Mouse (Mus musculus) kidney, postnatal 0 days (tissue): ENCODE measurements around the gene Tnni1. TPM values are rescaled to one million over a fixed set of nuclear protein-coding genes. Genes with fewer than 3 reads are reported as not detected.

ENCODE experiments used
- ATAC-seq: fragments of 200-750 bp; cut with Nextera tagmentation; replicated peaks from 2 replicates; pipeline ENCODE4 v1.8.0; 2017; ENCODE audit warnings: low read depth, moderate number of reproducible peaks, moderate TSS enrichment, moderate library complexity; ENCODE audit not compliant: low FRiP score
- DNase-seq: peaks from one replicate; pipeline ENCODE4 v3.0.0-alpha.2; 2016; ENCODE audit warnings: low spot score
- H3K27ac ChIP-seq: fragments of 300-500 bp; sonication (generic); 2 replicates; pipeline ENCODE4 v1.5.1; 2014; ENCODE audit warnings: mild to moderate bottlenecking
- H3K27me3 ChIP-seq: fragments of 300-500 bp; sonication (generic); 2 replicates; pipeline ENCODE4 v1.6.1; 2014; ENCODE audit warnings: low read length, mixed read lengths; ENCODE audit not compliant: insufficient read depth
- H3K36me3 ChIP-seq: fragments of 300-500 bp; sonication (generic); 2 replicates; pipeline ENCODE4 v1.6.1; 2014; ENCODE audit warnings: low read length, mixed read lengths; ENCODE audit not compliant: insufficient read depth
- H3K4me1 ChIP-seq: fragments of 300-500 bp; sonication (generic); replicated peaks from 2 replicates; pipeline ENCODE4 v1.6.1; 2014; ENCODE audit warnings: antibody characterized with exemption, low read length, mixed read lengths; ENCODE audit not compliant: insufficient read depth
- H3K4me2 ChIP-seq: fragments of 300-500 bp; sonication (generic); 2 replicates; pipeline ENCODE4 v1.6.1; 2014; ENCODE audit warnings: mild to moderate bottlenecking, low read length, moderate library complexity, mixed read lengths
- H3K4me3 ChIP-seq: fragments of 300-500 bp; sonication (generic); replicated peaks from 2 replicates; pipeline ENCODE4 v1.5.1; 2014; ENCODE audit warnings: low read depth, low read length
- H3K9ac ChIP-seq: fragments of 300-500 bp; sonication (generic); 2 replicates; pipeline ENCODE4 v1.6.1; 2014; ENCODE audit warnings: low read depth, low read length
- H3K9me3 ChIP-seq: fragments of 300-500 bp; sonication (generic); replicated peaks from 2 replicates; pipeline ENCODE4 v1.6.1; 2016; ENCODE audit warnings: low read length, inconsistent platforms, mixed read lengths
- CTCF ChIP-seq: IDR thresholded peaks from 2 replicates; pipeline ENCODE4 v1.5.1; 2016; ENCODE audit warnings: antibody characterized with exemption, low read depth, mild to moderate bottlenecking, moderate library complexity
- WGBS: fragments of 180-500 bp; shearing (Covaris S2); extraction: QIAGEN DNeasy Blood & Tissue Kit; methylation state at CpG from one replicate; pipeline ENCODE4 v1.1.7; 2014; 5-methylcytosine and 5-hydroxymethylcytosine counted together
- polyA plus RNA-seq: library from polyadenylated mRNA; unstranded; fragments of >200 nt; fragmentation: Nextera tagmentation; extraction: Ambion mirVana; gene quantifications from 2 replicates; pipeline ENCODE4 v1.2.1, GENCODE M21; 2015

Gene Tnni1
- 7.9 and 8.9 TPM in 2 replicates for polyA plus RNA-seq

DNA sequence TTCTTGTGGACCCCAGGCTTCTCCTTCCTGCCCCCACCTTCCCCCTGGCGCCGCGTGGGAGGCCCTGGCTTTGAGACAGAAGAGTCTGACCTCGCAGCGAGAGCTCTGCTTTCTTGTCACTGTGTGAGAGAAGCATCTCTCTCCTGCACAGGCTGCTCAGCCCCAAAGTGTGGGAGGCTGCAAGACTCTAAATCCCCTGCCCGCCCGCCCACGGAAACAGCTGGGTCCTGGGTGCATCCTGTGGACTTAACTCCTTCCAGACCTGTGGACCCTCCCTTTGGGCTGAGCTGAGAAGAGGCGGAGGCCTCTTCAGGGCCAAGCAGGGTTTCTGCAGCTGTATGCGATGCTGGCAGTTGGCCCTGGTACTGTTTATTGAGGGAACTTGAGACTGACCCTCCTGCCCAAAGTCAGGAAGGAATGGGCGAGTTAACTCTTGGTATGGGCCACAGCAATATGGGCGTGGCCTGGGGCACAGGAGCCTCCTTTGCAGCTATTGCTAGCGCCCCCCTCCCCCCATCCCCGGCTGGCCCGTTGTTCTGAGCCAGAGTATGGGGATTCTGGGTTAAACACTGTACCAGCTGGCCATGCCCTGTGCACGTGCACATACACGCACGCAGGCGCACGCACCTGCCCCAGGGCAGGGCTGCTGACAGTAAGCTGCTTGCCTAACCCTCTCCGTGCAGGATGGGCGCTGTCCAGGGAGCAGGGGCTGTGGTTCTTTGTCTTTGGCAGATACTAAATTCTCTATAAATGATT is at the start of gene Tnni1:
Tnni1 (plus strand) TSS at position 655 of the 756 bp plus-strand sequence.
- Histone ChIP-seq H3K27me3 (no peaks in the 10 kb centered on the region), H3K4me1 (peaks cover 26% of the 10 kb centered on the region), H3K9ac (no peak within 1 kb of the TSS), H3K36me3 (no peaks in the 10 kb centered on the region), H3K4me3 (no peak within 1 kb of the TSS), H3K27ac (peak within 1 kb of the TSS; percentile 71), H3K4me2 (peak within 1 kb of the TSS; percentile 32; the same call in 1 of the 2 replicates), H3K9me3 (no peaks in the 10 kb centered on the region)
- no peak for TF ChIP-seq CTCF
- 10% methylated on average over 22 of the region's 22 CpGs for WGBS
- DNase-seq (peak; percentile 90), ATAC-seq (peak; percentile 82)

GRCm38 (mm10) chr1:135729821-135730220 is 49.4 kb upstream of the Tnni1 start:
- Histone ChIP-seq H3K9ac (peak overlapping the region; percentile 82), H3K27me3 (no peaks in the 10 kb centered on the region), H3K4me1 (peaks cover 54% of the 10 kb centered on the region), H3K4me2 (peak overlapping the region; percentile 84), H3K4me3 (peak overlapping the region; percentile 68), H3K9me3 (no peaks in the 10 kb centered on the region), H3K36me3 (no peaks in the 10 kb centered on the region), H3K27ac (peak overlapping the region; percentile 91)
- ATAC-seq (no peak), DNase-seq (no peak)
- 15% methylated on average over 4 of the region's 4 CpGs for WGBS
- TF ChIP-seq CTCF = no peak

GRCm38 (mm10) chr1:135730296-135730695 is 48.9 kb upstream of the Tnni1 start:
- Histone ChIP-seq H3K9ac (peak overlapping the region; percentile 82), H3K4me3 (peak overlapping the region; percentile 68), H3K27me3 (no peaks in the 10 kb centered on the region), H3K9me3 (no peaks in the 10 kb centered on the region), H3K4me1 (peaks cover 56% of the 10 kb centered on the region), H3K4me2 (peak overlapping the region; percentile 84), H3K36me3 (no peaks in the 10 kb centered on the region), H3K27ac (peak overlapping the region; percentile 91)
- ATAC-seq = no peak
- WGBS = 48% methylated on average over 3 of the region's 3 CpGs
- no peak for TF ChIP-seq CTCF
- DNase-seq = no peak

- H3K27me3 ChIP-seq = no peaks in the 10 kb centered on the region
Observed at GRCm38 (mm10) chr1:135731393-135731792, 47.8 kb upstream of the Tnni1 start.

GRCm38 (mm10) chr1:135731897-135732684 is 47.1 kb upstream of the Tnni1 start:
- 0 out of 2 replicates have a peak overlapping the region, but pooled peaks have one; percentile 42 for H3K9ac ChIP-seq
- ATAC-seq = peak; percentile 65
- peak overlapping the region; percentile 91 for H3K27ac ChIP-seq
- peak overlapping the region; percentile 68; the same call in 1 of the 2 replicates for H3K4me3 ChIP-seq
- TF ChIP-seq CTCF = no peak
- 20% methylated on average over 11 of the region's 11 CpGs for WGBS
- H3K36me3 ChIP-seq = no peaks in the 10 kb centered on the region
- no peaks in the 10 kb centered on the region for H3K9me3 ChIP-seq
- peak; percentile 93 for DNase-seq
- no peaks in the 10 kb centered on the region for H3K27me3 ChIP-seq
- peak overlapping the region; percentile 84 for H3K4me2 ChIP-seq
- H3K4me1 ChIP-seq = peaks cover 53% of the 10 kb centered on the region

More at GRCm38 (mm10) chr1:135731393-135731792, 47.8 kb upstream of the Tnni1 start:
- peaks cover 56% of the 10 kb centered on the region for H3K4me1 ChIP-seq
- no peak for TF ChIP-seq CTCF
- no peak for DNase-seq
- H3K9ac ChIP-seq = peak overlapping the region; percentile 42; the same call in 1 of the 2 replicates
- no peaks in the 10 kb centered on the region for H3K9me3 ChIP-seq
- peak overlapping the region; percentile 68 for H3K4me3 ChIP-seq
- H3K27ac ChIP-seq = peak overlapping the region; percentile 91
- no peak for ATAC-seq
- WGBS = 47% methylated on average over 7 of the region's 7 CpGs
- H3K36me3 ChIP-seq = no peaks in the 10 kb centered on the region
- H3K4me2 ChIP-seq = peak overlapping the region; percentile 84
